Mouse (Mus musculus) G1E-ER4 (cell line): ENCODE data around the gene Tmcc1. TPM values are rescaled to one million over a fixed set of nuclear protein-coding genes. Genes with fewer than 3 reads are reported as not detected.

Experiments
- GATA1 ChIP-seq: IDR thresholded peaks from one replicate; pipeline ENCODE4 v1.8.0; 2012; ENCODE audit warnings: low read length, inconsistent platforms
- polyA plus RNA-seq: library from polyadenylated mRNA; stranded (reverse); fragments of >175 nt; gene quantifications from 2 replicates; pipeline ENCODE4 v1.2.3, GENCODE M21; 2012

Tmcc1 gene
- polyA plus RNA-seq, 1 experiment = 0.59 TPM

DNA sequence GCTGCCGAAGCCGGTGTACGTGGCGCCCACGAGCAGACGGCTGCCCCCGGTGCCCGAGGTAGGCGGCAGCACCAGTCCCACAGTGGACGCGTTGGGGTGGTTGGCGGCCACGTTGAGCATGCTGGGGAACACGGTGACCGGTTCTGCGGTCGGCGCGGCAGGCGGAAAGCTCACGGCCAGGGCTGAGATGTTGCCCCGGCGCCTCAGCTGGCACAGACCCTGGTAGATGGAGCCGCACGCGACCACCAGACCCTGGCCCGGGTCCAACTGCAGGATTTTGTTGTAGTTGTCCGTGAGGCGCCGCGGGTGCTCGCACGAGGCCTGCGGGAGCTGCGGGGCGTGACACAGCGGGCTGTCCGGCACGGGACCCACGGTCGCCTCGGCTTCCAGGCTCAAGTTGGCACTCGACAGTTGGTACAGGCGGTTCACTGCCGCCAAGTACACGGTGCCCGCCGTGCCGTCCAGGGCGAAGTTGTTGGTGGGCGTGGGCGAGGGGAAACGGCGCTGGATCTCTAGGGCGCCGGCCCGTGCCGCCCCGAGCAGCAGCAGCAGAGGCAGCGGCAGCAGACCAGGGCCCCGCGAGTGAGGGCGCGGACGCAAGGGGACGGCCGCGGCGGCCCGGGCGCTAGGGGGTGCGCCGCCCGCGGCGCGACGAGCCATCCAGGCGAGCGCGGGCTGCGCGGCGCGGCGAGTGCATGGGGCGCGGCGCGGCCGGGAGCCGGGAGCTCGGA is 199.0 kb downstream of the Tmcc1 start:
- no peak for TF ChIP-seq GATA1

DNA sequence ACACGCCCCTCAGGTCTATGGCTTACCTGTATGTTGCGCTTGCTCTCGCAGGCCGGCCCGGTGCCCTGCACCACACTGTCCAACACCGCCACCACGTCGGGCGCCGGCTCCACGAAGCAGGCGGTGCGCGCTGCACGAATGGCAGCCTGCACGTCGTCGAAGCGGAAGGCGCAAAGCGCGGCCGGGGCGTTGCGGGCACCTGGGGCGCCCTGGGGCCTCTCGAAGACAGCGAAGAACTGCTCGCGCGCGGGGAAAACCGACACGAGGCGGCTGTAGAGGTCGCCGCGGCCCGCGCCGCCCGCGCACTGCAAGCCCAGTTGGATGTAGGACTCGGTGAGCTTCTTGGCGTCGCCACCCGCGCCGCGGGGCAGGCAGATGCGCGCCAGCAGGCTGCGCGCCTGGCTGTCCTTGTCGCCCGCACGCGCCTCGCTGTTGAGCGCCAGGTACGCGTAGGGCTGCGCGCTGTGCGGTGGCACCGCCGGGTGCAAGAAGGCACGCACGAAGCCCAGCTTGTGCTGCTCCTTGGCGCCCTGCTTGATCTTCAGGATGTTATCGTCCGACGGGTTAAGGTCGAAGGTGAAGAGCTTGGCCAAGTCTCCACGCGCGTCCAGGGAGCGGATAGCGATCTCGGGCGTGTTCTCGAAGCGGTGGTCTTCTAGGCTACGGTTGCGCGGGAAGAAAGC is 199.7 kb downstream of the Tmcc1 start:
- TF ChIP-seq GATA1 = no peak

DNA sequence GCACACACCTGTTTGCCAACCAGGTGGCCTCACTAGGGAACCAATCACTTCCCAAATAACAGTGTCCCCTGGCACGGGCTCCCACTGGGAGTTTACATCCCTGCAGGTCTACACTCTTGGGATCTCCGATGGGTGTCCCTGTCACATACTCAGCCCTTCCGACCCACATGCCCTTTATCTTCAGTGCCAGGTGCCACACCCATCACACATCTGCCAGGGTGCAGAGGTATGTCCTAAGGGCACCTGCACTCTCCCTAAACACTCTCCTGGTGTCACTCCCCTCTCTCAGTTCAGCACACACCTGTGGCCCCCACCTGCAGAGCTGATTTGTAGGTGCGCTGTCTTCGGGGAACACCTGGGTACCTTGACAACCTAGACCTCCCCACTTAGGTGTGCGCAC is 200.3 kb downstream of the Tmcc1 start:
- TF ChIP-seq GATA1 = no peak

DNA sequence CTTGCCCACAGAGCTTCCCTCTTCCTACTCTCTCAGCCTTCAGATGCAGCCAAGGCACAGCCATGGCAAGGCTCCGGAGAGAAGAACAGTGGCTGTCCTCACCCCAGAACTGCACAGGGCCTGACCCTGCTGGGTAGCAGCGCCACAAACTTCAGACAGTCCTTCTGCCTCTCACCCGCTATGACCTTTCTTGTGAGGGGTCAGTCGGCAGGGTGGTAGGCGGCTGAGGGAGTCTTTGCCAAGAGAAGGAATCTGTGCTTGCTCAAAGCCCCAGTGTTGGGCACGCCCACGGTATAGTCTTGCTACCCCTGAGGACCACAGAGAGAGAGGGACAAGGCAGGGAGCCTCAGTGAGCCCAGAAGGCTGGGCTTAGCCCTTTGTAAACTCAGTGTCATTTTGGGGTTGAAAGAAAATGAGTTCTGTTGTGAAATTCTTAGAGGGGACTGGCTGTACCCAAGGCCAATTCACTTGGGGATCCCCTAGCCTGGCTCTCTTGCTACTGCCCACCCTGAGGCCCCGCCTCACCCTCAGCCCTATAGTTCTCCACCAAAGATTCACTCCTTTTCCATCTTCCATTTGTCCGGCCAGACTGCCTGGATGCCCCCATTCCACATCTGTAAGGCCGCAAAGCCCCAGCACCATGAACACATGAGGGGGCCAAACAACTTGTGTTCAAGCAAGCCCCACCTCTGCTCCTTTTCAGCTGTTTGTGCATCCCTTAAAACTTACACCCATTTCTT is 201.2 kb downstream of the Tmcc1 start:
- no peak for TF ChIP-seq GATA1

DNA sequence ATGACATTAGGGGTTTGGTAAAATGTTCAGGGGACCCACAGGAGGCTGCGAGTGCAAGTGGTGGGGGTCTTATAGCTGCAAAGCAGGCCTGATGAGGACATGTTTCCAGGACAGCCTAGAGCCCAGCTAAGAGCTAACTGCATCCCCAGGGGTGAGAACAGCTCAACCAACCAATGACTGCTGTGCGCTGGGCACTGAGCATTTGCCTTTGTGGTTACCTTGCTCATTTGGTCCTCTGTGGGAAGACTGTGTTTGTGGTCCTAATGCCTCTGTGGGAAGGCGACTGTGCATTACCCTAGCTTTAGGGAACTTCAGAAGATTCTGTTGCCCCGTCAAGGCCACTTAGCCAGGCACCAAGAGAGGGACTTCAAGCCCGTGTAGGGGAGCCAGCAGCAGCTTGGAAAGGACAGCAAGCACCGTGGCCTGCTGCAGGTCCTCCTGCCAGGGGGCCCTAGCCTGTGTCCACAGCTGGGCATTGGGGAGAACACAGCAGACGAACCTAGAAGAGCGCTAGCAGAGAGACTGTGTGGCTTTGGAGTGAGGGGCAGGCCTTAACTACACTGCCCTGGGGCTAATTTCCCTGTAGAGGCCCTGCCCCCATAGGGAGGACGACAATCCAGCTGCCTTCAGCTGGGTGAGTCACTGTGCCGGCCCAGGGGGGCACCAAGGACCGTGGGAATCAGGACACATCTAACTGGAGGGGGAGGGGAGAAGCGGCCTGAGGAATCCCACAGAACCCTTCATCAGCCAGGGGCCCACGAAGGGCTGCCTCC is 202.0 kb downstream of the Tmcc1 start:
- TF ChIP-seq GATA1 = no peak

DNA sequence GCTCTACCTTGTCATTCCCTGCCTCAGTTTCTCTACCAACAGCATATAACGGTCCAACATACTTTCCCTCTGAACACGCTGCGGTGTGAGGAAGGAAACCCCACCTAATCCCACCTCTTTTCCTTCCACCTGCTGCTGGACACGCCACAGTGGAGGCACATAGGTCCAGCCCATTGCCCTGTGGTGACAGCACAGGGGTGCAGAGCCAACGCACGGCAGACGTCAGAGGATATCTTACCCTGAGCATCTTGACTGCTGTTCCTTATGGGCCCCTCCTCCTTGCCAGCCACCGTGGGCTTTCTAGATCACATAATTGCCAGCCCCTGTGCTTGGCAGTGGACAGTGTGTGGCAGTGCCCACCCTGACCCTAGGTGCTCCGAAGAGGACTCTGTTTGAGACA is 202.8 kb downstream of the Tmcc1 start:
- TF ChIP-seq GATA1 = no peak

DNA sequence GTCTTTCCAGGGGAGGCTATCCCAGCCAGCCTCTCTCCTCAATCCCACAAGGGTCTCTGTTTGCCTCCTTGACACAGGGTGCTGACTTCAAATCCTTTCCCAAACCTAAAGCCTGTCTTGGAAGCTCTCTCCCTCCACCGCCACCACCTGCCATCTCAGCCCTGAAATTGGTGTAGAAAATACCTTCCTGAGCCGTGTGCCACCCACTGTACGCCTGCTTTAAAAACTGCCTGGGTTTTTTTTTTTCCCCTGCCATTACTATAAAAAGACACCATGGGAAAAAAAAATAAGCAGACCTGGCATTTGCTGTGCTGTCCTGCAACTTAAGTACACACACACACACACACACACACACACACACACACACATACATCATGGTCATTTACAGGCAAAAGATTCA is 203.2 kb downstream of the Tmcc1 start:
- no peak for TF ChIP-seq GATA1

DNA sequence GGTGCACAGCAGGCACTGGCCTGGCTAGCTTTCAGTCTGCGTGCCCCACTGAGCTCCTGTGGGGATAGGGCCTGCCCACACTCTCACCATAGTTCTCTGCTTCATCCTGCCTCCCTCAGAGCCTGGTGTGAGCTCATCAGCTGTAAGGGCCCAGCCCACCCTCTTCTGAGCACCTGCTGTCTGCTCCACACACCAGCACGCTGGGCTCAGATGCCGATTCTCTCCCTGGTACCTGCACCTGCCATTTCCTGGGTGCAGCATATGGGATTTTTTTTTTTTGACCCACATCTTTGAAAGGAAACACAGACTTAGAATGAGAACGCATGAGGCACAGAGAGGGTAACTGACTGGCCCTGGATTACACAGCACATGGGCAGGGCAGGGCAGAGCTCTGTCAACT is 203.7 kb downstream of the Tmcc1 start:
- no peak for TF ChIP-seq GATA1

DNA sequence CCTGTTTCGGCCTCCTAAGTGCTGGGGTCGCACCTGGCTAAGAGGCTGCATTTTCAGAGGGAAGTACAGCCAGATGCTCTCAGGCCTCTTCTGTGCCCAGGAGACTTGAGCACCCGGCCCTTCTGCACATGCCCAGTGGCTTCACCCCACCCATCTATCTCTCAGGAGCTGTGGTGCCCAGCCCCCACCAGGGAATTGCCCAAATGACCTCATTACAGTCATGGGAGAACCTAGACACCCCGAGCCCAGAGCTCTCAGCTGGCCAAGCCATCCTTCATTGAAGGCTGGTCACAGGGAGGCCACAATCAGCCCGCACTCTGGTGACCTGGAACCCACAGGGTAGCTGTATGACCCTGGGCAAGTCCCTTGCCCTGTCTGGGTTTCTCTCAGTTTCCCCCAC is 204.3 kb downstream of the Tmcc1 start:
- no peak for TF ChIP-seq GATA1

DNA sequence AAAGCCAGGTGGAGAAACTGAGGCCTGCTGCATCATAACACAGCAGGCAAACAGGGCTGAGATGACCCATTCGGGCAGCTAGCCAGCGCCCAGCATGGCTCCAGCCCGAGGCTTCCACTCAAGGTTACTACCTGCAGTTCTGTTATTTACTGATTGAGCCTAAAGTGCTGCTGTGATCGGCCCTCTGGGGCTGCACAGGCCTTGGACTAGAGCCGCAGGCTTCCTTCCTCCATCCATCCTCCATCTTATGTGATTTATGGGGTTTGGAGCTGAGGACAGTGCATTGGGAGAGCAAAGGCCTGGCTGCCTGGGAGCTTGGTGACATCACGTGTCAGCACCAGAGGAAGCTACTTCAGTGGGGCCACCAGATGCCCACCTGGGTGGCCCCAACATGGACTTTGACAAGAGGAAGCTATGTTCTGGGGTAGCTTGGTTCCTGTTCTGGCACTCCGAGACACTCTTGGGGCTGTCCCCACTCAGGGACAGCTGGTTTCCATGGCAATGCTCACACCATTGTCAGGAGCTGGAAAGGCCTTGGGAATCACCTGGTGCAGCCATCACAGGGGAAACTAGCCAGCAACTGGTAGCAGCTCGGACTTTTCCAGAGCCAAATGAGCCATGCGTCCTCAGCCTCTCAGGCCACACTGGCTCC is 206.1 kb downstream of the Tmcc1 start:
- TF ChIP-seq GATA1 = no peak

DNA sequence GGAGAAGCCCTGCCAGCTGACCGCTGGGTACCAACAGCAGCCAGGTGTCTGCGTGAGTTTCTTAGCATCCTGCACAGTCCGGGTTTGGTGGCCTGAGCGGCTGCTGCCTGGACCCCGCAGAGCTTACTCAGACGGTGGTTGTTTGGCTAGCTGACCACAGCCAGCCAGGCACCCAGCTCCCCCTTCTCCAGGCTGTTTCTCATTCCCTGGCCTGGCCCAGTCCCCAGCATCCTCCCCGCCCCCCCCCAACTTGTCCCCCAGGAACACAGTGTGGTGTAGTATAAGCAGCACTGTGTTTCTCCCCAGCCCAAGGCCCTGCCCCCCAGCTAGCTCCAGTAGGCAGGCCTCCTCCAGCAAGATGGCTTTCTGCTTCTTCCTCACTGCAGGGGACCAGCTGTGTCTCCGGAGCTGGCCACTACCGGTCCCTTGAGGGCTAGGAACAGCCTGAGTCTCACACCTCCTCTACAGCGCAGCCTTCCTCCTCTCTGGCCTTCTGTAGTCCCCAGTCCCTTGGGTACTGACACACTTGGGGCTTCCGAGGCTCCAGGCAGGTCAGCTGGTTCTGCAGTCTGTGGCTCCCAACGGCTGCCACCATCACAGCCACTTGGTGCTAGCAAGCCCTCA is 206.7 kb downstream of the Tmcc1 start:
- TF ChIP-seq GATA1 = no peak

DNA sequence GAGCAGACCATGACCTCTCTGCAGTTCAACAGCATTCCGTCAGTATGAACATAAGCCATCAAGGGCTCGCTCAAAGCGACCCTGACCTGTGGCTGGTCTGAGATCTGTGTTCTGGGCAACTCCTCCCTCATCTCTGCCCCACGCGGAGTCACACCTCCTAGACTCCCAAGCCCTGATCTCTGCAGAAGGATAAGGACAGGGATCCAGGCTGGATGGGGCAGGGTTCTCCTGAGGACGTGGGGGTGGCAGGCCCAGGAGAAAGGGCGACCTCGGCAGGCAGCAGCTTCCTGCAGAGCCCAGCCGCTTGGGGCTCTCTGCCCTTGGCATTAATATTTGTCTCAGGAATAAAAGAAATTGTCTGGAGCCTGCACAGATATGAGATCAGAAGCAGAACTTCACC is 207.7 kb downstream of the Tmcc1 start:
- no peak for TF ChIP-seq GATA1

DNA sequence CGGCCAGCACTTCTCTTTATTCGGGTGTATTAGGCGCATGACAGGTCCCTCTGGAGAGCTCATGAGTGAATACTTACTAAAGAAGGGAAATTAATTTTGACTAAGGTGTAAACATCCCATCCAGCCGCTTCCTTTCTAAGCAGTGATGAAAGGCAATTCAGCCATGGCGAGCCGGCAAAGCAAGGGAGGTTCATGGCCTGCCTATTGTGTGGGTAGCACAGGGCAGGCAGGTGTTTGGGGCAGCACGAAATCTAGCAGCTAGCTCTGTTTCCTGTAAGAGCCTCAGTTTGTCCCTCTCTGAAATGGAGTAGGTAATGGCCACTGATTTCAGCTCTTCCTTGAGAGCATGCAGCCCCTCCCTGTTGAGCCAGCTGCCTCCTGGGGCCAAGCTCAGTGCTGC is 208.7 kb downstream of the Tmcc1 start:
- TF ChIP-seq GATA1 = no peak

DNA sequence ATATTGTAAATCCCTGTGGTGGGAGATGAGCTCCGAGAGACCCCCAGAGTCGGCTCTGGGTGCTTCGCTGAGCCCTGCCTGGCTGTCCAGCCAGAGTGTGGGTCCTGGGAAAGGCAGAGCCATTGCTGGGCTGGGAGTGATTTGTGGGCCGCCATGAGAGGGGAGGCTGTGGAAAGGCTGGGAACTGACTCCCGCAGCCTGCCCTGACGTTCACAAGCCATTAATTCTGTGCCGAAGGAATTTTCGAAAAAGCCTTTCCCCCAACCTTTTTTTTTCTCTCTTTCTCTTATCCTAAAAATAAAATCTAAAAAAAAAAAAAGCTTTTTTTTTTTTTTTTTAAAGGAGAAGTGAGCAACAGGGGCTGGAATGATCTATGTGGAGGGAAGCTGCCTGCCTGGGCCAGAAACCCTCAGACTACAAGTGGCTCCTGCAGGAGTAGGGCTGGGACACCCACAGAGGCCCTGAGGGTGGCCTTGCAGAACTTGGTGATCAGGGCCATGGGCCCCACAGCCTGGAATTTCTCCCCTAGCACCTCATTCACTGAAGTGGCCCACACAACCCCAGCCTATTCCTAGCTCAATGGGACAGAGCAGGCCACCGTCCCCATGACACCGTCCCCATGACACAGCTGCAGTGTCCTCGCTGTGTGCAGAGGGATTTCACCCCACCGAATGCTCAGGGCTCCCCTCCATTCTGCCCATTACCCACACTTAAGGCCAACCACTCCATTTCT is 209.8 kb downstream of the Tmcc1 start:
- TF ChIP-seq GATA1 = no peak
